Mouse (Mus musculus): Measurements from ENCODE around the gene Rpl21.

DNA sequence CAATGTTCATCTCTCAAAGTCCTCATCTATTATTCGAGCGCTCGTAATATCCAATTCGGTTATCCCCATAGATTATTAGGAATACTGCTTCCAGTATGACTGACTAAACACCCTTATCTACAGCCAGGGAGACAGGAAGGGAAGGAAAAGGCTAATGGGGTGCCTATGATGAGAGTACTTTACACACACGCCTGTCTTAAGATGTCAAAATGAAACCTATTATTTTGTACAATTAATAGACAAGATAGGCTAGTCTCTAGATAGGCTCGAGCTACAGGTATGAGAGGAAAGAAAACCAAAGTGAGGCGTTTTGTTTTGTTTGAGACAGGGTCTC lies 288 bp upstream of the Rpl21 start:
- TF ChIP-seq POLR2A (IDR thresholded peaks at IDR 0.05; ENCODE audit: borderline replicate concordance, extremely low read depth, insufficient read depth, insufficient read length, poor library complexity, severe bottlenecking), result no peak
- no peak for TF ChIP-seq CTCF (IDR thresholded peaks at IDR 0.05; ENCODE audit: borderline replicate concordance, extremely low read depth, insufficient read depth, insufficient read length)
